Mouse (Mus musculus) stomach, postnatal 0 days (tissue): ENCODE data around the gene Hpd. TPM values are rescaled to one million over a fixed set of nuclear protein-coding genes. Genes with fewer than 3 reads are reported as not detected.

Source experiments
- ATAC-seq: fragments of 200-750 bp; cut with Nextera tagmentation; 2 replicates; pipeline ENCODE4 v1.8.0; 2017; ENCODE audit not compliant: low FRiP score, low TSS enrichment
- DNase-seq: peaks from one replicate; pipeline ENCODE4 v3.0.0-alpha.2; 2016; ENCODE audit warnings: low spot score
- H3K27ac ChIP-seq: fragments of 300-500 bp; sonication (generic); replicated peaks from 2 replicates; pipeline ENCODE4 v1.5.1; 2014; ENCODE audit warnings: mild to moderate bottlenecking, control low read depth
- H3K27me3 ChIP-seq: fragments of 300-500 bp; sonication (generic); 2 replicates; pipeline ENCODE4 v1.6.1; 2014; ENCODE audit warnings: low read length; ENCODE audit not compliant: control insufficient read depth, insufficient read depth
- H3K36me3 ChIP-seq: fragments of 300-500 bp; sonication (generic); 2 replicates; pipeline ENCODE4 v1.6.1; 2014; ENCODE audit warnings: low read length, mixed read lengths; ENCODE audit not compliant: control insufficient read depth, insufficient read depth
- H3K4me1 ChIP-seq: fragments of 300-500 bp; sonication (generic); replicated peaks from 2 replicates; pipeline ENCODE4 v1.6.1; 2014; ENCODE audit warnings: antibody characterized with exemption; ENCODE audit not compliant: control insufficient read depth, insufficient read depth
- H3K4me2 ChIP-seq: fragments of 300-500 bp; sonication (generic); replicated peaks from 2 replicates; pipeline ENCODE4 v1.6.1; 2014; ENCODE audit warnings: low read depth, mild to moderate bottlenecking, control low read depth, moderate library complexity
- H3K4me3 ChIP-seq: fragments of 300-500 bp; sonication (generic); 2 replicates; pipeline ENCODE4 v1.5.1; 2014; ENCODE audit warnings: low read depth, low read length, control low read depth
- H3K9ac ChIP-seq: fragments of 300-500 bp; sonication (generic); 2 replicates; pipeline ENCODE4 v1.6.1; 2014; ENCODE audit warnings: mild to moderate bottlenecking, low read length, control low read depth, mixed read lengths
- H3K9me3 ChIP-seq: fragments of 300-500 bp; sonication (generic); 2 replicates; pipeline ENCODE4 v1.6.1; 2016; ENCODE audit warnings: low read length; ENCODE audit not compliant: control insufficient read depth
- CTCF ChIP-seq: IDR thresholded peaks from 2 replicates; pipeline ENCODE4 v1.5.1; 2016; ENCODE audit warnings: antibody characterized with exemption, low read depth, mild to moderate bottlenecking, moderate library complexity
- EP300 ChIP-seq: optimal IDR thresholded peaks from 2 replicates; pipeline ENCODE3; 2016; ENCODE audit warnings: antibody characterized with exemption
- WGBS: fragments of 180-500 bp; shearing (Covaris S2); extraction: QIAGEN DNeasy Blood & Tissue Kit; methylation state at CpG from one replicate; pipeline ENCODE4 v1.1.7; 2014; 5-methylcytosine and 5-hydroxymethylcytosine counted together
- polyA plus RNA-seq: library from polyadenylated mRNA; unstranded; fragments of >200 nt; fragmentation: Nextera tagmentation; extraction: Ambion mirVana; gene quantifications from 2 replicates; pipeline ENCODE4 v1.2.1, GENCODE M21; 2015

The Hpd gene
- polyA plus RNA-seq, 1 experiment from 2014 or later, result 0.69 TPM

- peak; percentile 85 for ATAC-seq
- no peaks in the 10 kb centered on the region for H3K27me3 ChIP-seq
- H3K27ac ChIP-seq, result no peak overlapping the region
- peak overlapping the region; percentile 48 for H3K4me2 ChIP-seq
- peaks cover 4% of the 10 kb centered on the region for H3K4me1 ChIP-seq
- peaks cover 30% of the 10 kb centered on the region for H3K36me3 ChIP-seq
- no peak overlapping the region for H3K9ac ChIP-seq
- H3K4me3 ChIP-seq, result peak overlapping the region; percentile 30
- TF ChIP-seq EP300, result no peak
- TF ChIP-seq CTCF, result peak; percentile 95
- no peaks in the 10 kb centered on the region for H3K9me3 ChIP-seq
- DNase-seq, result peak; percentile 94
- 5% methylated on average over 18 of the region's 19 CpGs for WGBS
Measured at GRCm38 (mm10) chr5:123149451-123150400, 32.8 kb downstream of the Hpd start.

DNA sequence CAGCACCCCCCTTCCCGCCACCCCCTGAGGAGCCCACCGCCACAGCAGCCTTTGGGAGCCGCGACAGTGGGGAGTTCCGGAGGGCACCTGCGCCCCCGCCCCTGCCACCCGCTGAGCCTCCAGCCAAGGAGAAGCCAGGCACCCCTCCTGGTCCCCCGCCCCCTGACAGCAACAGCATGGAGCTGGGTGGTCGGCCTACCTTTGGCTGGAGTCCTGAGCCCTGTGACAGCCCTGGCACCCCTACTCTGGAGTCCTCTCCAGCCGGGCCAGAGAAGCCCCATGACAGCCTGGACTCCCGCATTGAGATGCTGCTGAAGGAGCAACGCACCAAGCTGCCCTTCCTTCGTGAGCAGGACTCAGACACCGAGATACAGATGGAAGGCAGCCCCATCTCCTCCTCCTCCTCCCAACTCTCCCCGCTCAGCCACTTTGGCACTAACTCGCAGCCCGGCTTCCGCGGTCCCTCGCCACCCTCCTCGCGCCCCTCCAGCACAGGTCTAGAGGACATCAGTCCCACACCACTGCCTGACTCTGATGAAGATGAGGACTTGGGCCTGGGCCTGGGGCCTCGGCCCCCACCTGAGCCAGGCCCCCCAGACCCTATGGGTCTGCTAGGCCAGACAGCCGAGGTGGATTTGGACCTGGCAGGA is 34.3 kb downstream of the Hpd start:
- peaks cover 9% of the 10 kb centered on the region for H3K4me1 ChIP-seq
- H3K9ac ChIP-seq, result no peak overlapping the region
- H3K9me3 ChIP-seq, result no peaks in the 10 kb centered on the region
- no peak for ATAC-seq
- no peak for TF ChIP-seq CTCF
- no peak for TF ChIP-seq EP300
- no peak overlapping the region for H3K4me2 ChIP-seq
- DNase-seq, result no peak
- H3K27ac ChIP-seq, result no peak overlapping the region
- 83% methylated on average over 25 of the region's 25 CpGs for WGBS
- no peak overlapping the region for H3K4me3 ChIP-seq
- no peaks in the 10 kb centered on the region for H3K27me3 ChIP-seq
- peaks cover 28% of the 10 kb centered on the region for H3K36me3 ChIP-seq

DNA sequence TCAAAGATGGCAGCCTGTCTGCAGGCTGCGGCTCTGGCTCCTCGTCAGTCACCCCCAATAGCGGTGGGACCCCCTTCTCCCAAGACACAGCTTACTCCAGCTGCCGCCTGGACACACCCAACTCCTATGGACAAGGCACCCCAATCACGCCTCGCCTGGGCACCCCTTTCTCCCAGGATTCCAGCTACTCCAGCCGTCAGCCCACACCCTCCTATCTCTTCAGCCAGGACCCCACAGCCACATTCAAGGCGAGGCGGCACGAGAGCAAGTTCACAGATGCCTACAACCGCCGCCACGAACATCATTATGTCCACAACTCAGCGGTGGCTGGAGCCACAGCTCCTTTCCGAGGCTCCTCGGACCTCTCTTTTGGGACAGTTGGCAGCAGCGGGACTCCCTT is 35.0 kb downstream of the Hpd start:
- ATAC-seq (no peak), DNase-seq (no peak)
- Histone ChIP-seq H3K27me3 (no peaks in the 10 kb centered on the region), H3K36me3 (peaks cover 26% of the 10 kb centered on the region), H3K9ac (no peak overlapping the region), H3K4me1 (peaks cover 9% of the 10 kb centered on the region), H3K9me3 (no peaks in the 10 kb centered on the region), H3K4me2 (no peak overlapping the region), H3K27ac (no peak overlapping the region), H3K4me3 (no peak overlapping the region)
- TF ChIP-seq CTCF (no peak), EP300 (no peak)
- WGBS, result 80% methylated on average over 17 of the region's 17 CpGs

- 87% methylated on average over 11 of the region's 11 CpGs for WGBS
- Histone ChIP-seq H3K9me3 (no peaks in the 10 kb centered on the region), H3K9ac (no peak overlapping the region), H3K36me3 (peaks cover 18% of the 10 kb centered on the region), H3K4me3 (no peak overlapping the region), H3K27me3 (no peaks in the 10 kb centered on the region), H3K27ac (no peak overlapping the region), H3K4me2 (no peak overlapping the region), H3K4me1 (peaks cover 9% of the 10 kb centered on the region)
- no peak for DNase-seq
- TF ChIP-seq CTCF, result no peak
- no peak for TF ChIP-seq EP300
- ATAC-seq, result no peak
Measured at GRCm38 (mm10) chr5:123146357-123146756, 36.2 kb downstream of the Hpd start.

DNA sequence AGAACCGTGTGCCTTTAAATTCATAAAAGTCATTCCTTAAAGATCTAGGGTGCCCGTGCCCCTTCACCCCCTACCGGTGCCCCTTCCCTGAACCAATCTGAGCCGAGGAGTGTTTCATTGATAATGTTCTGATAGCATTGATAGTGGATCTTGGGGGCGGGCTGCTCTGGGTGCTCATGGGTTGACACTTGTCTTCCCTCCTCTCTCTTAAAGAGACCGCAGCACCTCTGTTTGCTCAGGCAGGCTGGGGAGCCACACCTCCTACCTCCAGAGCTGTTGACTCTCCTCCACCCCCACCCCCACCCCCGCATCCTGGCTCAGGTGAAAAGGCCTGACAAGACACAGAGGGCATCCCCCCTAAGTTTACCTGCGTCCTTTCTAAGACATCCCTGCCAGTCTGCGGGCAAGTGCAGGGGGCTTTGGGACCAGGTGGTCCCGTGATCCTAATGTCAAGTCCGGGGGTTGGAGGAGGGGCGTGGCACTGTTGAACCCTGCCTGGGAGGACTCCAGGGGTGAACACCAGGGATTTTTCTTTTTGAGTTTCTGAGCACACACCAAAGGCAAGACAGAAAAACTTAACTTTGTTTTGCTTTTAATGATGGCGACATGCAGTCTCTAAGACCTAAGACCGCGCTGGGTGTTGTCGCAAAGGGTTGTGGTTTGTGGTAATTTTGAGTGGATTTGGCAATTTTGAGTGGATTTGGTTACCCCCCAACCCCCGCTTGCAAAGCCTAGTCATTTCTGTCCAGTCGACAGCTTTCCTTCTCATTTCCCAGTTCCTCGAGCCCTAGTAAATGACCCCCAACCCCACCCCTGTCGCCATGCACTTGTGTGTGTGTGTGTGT is 37.6 kb downstream of the Hpd start:
- H3K9me3 ChIP-seq, result no peaks in the 10 kb centered on the region
- H3K4me1 ChIP-seq, result peaks cover 5% of the 10 kb centered on the region; the same call in 1 of the 2 replicates
- H3K9ac ChIP-seq, result peak overlapping the region; percentile 47; the same call in 1 of the 2 replicates
- no peak for TF ChIP-seq EP300
- WGBS, result 33% methylated on average over 20 of the region's 20 CpGs
- no peak for ATAC-seq
- DNase-seq, result peak; percentile 41
- peak overlapping the region; percentile 92 for H3K4me3 ChIP-seq
- peaks cover 18% of the 10 kb centered on the region for H3K36me3 ChIP-seq
- H3K27me3 ChIP-seq, result no peaks in the 10 kb centered on the region
- 0 out of 2 replicates have a peak overlapping the region, but pooled peaks have one; percentile 45 for H3K27ac ChIP-seq
- H3K4me2 ChIP-seq, result peak overlapping the region; percentile 100
